Mouse (Mus musculus): Measurements from ENCODE around the gene Rab15.

DNA sequence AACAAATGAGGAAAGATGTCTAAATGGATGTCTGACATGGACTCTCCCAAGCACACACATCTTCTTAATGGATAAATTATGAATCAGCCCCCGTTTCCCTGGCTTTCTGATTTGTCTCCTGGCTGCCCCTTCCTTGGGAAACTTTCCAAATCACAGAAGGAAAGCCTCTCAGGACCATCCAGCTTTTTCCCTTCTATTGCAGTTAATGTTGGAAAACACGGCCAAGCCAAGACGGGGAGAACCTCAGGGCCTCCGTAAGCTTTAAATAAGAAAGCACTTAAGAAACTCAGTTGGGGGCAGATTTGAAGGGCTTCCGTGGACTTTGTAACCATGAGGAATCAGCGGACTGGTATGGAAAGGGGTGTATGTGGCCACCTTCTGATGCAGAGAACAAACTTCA, 2.9 kb downstream of the Rab15 start:
- TF ChIP-seq CTCF (IDR thresholded peaks at IDR 0.05; ENCODE audit: low read depth) (no peak), EP300 (IDR thresholded peaks at IDR 0.05; ENCODE audit: low read depth) (no peak)

All from heart, postnatal 0 days (tissue).